Mouse (Mus musculus) urinary bladder, adult 2 months (tissue): ENCODE measurements around the gene Tspan14. TPM values are rescaled to one million over a fixed set of nuclear protein-coding genes. Genes with fewer than 3 reads are reported as not detected.

Experiments
- DNase-seq: peaks from one replicate; pipeline ENCODE4 v3.0.0; 2022; ENCODE audit warnings: low spot score
- polyA plus RNA-seq: library from polyadenylated mRNA; depleted of rRNA; stranded (reverse); fragments of >200 nt; gene quantifications from 2 replicates; pipeline ENCODE4 v1.2.3, GENCODE M21; 2012

Gene Tspan14
- polyA plus RNA-seq, 1 experiment, result 58.9 TPM

DNA sequence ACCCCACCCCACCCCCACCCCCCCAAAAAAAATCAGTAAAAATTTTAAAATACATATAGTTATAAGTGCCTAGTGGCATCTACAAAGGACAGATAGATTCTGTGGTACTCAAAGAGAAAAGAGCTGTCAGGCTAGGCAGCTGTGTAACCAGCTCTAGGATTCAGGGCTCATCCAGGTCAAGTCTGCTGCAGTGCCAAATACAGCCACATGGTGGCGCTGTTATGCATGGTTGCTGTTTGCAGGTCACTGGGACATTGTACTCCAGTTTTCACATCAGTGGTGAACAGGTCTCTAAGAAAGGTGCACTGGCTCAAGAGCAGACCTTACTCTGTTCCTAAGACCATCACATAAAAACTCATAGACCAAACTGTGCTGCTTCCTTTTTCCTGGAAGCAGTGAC, 49.0 kb downstream of the Tspan14 start:
- peak; percentile 93 for DNase-seq

DNA sequence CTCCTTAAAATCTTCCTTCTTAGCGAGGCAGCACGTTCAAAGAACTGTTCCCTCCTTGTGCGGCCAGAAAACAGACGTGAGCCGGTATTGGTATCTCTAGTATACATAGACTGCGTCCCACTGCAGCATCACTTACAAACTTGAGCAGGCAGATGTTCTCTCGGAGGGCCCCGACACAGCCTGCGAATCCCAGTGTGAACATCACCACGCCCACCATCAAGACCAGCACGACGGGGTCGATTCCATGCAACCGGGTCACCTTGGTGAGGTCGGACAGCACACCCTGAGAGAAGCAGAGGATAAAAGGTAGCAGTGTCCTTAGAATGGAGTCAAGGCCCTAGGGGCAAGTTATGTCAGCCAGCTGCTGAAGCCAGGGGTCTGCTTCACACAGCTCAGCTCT, 49.9 kb downstream of the Tspan14 start:
- no peak for DNase-seq

DNA sequence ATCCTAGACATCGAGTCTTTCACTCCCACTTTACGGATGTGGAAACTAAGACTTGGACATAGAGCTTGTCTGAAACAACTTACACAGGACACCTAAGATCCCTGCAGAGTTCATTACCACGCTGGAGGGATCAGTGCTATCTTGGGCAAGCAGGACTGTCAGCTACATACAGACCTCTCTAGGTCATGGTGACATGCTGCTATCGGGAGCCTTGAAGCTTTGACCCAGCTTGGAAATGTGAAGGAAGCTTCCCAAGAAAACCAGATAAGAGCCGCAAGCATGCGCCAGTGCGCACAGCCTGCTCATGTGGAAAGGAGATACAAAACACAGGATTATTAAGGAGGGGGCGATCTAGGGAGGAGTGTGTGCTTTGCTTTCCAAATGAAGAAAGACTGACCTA, 50.8 kb downstream of the Tspan14 start:
- DNase-seq, result no peak

DNA sequence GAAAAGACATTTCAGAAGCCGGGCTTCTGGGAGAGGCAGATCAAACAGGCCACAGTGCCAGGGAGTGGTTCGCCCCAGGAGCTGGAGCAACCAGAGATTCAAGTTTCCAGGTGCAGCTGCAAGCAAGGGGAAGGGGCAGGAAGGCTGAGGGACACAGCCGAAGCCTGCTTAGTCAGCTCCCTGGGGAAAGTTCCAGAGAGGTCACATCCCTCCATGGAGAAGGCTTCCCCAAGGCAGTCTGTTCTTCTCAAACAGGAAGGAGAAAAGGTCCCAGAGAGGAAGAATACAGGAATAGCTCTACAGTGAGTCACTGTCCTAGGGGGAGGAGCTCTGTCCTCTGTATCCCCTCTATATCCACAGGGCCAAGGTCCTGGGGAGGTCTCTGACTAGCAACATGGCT, 51.9 kb downstream of the Tspan14 start:
- no peak for DNase-seq

DNA sequence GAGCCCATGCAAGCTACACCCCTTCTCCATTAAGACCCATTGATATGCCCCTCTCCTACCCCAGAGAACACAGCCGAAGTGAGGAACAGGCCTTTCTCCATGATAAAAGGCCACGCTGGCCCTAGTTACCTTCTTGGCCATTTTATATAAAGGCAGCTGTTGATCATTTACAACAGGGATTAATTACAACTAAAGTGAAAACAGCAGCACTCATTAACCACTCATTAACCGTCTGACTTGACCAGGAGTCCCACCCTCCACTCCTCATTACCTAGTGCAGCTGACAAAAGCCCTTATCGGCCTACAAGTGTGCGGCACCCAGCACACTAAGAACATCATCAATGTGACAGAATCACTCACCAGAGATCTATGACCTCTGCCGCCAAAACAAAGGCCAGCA, 52.9 kb downstream of the Tspan14 start:
- no peak for DNase-seq

DNA sequence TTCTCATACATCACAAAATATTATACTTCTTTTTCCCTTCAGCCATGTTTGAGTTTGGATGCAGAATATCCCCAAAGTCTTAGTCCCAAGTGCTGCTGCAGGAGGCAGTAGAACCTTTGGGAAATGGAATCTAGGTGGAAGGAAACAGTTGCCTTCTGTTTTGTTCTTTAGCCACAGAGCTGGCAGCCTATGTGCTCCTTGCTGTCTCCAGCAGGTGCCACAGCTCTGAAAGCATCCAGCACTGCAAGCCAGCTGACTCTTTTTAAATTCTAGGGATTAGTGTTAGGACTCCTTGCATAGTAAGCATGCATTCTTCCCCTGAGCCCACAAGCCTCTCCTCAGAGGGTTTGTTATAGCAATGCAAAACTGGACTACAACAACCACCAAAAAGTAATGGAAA, 55.1 kb downstream of the Tspan14 start:
- no peak for DNase-seq

DNA sequence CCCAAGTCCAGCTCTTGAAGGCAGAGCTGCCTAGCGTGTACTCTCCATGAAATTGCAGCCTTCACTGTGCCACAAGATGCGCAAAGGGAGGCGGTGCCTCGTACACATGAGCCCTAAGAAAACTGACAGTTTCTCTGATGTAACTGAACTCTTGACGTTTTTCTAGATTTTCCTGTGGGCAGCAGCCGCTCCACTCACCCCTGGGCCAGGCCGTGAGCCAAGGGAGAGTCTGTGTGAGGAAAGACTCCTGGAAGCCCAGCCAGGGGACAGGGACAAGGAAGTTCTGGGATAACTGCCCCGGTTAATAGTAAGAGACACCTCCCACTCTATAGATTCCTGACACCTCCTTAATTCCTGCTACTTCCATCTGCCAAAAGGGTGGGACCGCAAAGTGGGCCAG, 57.8 kb downstream of the Tspan14 start:
- no peak for DNase-seq

DNA sequence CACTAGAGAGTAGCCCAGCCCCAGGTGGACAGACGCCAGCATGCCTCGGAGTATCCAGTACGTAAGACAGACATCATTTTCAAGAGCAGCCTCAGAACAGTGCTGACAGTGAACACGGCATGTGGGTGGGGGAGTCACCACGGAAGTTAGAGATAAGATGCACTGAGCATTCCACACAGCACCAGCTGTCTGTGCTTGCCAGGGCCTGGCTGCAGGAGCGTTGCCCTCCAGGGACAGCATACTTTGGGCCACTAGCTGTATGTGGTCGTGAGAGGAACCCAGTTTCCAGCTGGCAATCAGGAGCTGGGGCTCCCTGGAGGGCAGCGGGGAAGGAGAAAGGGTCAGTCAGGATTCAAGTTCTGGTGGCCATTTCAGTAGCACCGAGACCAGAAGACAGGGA, 59.8 kb downstream of the Tspan14 start:
- DNase-seq, result no peak

DNA sequence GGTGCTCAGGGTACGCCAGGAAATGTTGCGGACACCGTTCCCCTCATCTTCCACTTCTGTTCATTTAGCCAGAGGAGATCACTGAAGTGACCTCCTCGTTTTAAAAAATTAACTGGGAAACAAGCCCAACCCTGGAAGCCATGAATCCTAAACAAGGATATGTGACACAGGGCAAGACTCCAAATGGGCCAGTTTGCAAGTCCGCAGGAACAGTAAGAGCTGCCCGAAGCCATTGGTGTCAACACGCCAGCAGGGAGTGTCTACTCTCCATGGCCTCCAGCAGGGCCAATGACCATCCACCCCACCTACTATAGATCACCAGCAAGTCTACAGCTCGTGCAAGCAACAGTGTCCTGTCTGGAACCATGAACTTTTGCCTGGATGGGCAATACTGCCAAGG, 60.8 kb downstream of the Tspan14 start:
- no peak for DNase-seq

DNA sequence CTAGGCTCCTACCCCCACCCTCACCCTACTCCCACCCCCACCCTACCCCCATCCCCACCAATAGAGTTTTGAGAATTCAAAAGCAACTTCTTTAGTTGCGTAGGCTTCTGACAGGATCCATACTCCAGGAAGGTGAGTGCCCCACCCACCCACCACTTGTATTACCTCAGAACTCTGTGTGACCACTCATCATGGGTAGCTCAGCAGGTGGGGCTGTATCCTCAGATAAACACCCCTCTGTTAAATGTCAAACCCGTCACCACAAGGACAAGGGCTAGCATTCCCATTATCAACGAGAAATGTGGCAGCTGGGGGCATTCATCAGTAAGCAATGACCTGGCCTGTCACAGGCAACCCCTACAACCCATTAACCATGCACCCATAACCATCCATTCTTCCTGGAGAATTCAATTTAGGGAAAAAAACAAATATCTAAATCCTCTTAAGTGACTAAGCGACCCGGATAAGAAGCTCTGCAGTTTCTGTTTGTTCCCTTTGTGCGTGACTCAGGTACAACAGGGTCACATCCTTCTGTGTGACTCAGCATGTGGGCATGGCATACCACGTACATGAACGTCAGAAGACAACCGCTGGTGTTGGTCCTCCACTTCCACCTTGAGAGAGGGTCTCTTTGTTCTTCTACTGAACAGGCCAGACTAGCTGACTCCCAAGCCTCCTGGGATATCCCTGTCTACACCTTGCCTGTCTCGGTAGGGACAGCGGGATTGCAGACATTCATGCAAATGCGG, 64.1 kb downstream of the Tspan14 start:
- DNase-seq, result no peak

DNA sequence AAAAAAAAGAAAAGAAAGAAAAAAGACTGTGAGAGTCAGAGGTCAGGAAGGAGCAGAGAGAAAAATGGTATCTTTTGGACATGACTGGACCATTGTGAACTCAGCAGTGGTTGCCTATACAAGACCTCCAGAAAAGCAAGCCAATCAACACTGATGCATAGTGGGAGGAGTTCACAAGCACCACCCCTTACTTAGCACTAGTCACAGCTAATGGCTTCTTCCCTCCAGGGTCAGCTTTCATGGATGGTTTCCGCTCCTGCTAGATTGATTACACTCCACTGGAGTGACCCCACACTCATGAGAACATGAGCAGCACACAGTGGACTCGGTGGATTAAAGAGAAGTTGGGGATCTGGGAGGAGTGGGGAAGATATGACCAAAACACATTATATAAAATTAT, 66.3 kb downstream of the Tspan14 start:
- DNase-seq, result no peak

DNA sequence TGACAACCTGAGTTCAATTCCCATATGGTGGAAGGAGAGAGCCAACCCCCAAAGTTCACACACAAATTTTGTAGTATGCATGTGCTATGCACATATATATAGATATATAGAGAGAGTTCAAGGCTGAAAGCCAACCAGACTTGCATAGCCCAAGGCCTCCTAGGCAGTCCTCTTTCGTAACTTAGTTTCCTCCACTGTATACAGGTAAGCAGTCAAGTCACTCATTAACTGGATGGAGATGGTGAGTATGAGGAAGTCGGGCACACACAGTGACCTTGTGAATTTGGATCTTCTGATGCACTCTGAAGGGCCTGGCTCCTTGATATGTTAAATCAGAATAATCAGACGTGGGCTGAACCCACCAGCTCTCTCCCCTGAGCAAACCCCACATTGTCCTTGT, 68.7 kb downstream of the Tspan14 start:
- DNase-seq, result no peak

DNA sequence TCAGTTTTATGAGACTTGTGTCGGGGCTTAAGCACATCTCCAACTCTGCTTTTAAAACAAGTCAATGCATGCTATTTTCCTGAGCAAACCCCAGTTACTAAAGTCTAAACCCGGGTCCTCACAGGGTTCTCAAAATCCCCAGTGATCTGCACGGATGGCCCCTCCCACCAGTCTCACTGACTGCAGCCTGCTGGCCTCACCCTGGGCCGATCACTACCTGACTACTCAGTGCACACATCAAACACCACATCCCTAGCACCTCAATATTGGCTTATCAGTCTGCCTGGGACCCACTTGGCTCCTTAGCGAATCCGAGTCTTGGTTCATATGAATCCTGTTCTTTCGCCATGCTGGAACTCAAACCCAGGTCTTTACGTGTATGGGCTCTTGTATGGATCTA, 70.9 kb downstream of the Tspan14 start:
- DNase-seq, result no peak

DNA sequence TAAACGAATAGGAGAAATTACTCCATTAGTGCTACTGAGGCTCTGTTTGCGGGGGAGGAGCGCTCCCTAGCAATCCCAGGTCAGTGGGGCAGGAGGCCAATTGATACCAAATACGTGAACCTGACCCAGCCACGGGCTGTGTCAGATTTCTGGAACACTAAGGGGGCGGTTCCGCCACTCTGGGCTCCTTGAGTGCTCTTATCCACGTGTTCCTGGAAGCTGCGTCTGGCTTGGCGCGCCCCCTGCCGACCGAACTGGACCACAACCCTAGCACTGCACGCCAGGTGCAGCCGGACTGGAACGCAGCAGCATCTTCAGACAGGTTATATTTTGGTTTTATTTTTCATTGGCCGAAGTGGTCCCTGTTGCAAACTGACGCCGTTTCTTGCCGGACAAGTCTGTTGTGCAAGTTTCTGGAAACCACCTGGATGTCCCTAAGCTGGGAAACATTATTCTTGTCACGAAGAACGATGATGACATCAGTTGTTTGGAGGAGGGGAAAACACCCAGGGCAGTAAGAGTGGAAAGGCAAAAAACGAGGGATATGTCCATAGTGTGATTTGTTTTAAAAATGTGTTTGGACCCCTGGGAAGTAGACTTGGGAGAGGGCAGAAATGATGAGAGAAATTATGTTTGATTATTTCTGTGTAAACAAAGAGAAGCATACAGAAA, 71.9 kb downstream of the Tspan14 start:
- DNase-seq, result peak; percentile 68

DNA sequence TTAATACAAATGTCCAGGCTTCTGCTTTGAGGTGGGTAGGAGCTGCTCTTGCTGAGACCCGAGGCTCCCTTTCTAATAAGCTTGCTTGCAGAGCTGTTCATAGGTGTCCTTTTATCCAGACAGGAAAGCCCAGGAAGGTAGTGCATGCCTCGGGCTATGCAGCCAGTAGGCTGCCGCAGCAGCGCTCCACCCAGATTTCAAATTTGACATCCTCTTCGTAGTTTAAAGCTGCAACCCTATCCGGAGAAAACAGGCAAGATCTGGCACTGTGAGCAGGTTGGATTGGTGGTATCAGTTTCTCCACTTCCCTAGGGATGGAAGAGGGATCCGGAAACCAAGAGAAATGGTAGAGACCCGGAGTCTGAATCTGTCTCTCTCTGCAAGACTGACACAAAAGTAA, 72.7 kb downstream of the Tspan14 start:
- no peak for DNase-seq

DNA sequence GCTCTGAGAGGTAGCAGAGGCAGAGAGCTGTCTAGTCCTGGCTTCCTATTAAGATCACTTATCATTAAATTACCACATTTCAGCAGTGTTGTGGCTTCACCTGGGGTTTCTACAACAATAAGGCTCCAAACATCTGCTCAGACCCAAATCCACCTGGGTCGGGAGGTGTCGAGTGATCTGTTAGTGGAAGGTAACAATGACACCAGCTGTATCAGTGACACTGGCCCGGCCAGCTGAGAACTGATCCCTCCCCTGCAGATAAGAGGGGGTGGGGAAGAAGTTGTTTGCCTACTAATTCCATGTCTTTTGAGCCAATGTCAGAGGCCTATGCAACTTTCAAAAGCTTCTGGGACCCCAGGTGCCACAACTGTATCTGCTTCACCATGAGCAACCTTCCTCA, 73.4 kb downstream of the Tspan14 start, which contains the start of gene Sh2d4b:
Gene Sh2d4b, minus strand, starts transcription at position 71 of the 400 bp plus-strand sequence.
- no peak for DNase-seq

DNA sequence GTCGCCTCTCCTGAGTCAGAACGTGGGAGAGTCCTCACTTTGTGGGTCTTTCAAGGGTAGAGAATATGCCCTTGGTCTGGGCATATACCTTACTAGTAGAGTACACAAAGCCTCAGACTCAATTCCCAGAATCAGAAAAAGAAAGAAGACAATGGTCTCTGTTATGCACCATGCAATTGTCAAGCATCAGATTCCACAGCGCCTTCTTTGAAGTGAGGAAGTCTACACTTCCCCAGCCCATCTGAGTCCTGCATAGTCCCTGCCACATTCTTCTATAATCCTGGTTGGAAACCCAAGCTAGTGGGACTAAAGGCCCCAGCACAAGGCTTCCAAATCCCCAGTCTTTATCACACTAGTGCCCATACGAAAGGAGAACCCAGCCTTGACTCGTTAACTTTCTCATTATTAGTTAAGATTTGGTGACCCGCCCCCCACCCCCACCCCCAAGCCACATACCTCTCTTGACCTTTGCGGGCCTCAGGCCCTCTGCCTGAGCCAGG, 74.2 kb downstream of the Tspan14 start:
- no peak for DNase-seq

DNA sequence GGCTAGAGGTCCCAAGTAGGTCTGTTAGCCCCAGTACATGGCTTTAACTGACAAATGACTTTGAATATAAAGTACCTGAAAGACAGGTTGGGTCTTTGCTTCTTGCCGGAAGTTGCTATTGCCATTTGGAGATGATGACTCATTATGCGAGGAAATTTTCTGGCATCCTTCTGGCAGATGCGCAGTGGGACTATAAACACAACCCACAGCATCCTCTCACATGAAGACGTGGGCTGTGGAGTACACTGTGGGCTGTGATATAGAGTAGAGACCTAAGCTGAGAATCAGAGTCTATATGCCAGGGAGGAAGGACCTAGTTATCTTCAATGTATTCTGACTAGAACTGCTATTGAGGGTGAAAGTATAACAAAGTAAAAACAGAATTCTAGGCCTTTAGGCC, 75.1 kb downstream of the Tspan14 start:
- no peak for DNase-seq

DNA sequence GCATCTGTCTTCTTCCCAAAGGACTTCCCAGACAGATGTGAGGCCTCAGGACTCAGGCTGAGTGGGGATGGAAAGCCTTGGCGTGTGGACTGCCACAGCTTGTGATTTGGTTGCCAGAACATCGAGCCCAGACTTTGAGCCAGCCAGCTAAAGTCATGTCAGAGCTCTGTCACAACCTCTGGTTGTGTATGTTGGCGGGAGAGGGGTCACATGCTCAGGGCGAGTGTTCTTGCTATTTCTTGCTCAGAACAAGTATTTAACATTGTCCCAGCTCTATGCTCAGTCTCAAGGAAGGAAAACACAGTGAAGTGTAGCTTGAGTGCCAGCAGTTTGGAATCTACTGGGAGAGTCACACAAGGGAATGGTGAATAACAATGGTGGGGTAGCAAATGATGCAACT, 76.9 kb downstream of the Tspan14 start:
- DNase-seq, result no peak

DNA sequence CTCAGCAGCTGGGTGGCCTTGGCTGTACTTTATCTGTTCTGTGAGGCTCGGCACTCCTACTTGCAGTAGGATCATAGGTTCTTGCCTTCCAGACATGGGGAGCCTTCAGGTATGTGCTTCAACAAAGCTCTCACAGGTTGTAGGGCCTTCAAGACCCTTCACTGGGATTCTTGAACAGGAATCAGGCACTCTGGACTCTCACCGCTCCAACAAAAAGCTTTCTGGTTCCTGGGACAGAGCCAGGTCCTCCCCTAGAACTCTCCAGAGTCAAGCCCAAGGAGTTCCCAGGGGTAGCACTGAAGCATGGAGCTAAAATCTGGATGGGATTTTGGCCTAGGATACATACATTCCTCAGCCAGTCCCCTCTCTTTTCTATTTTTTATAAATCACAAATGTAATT, 77.4 kb downstream of the Tspan14 start:
- DNase-seq, result no peak

DNA sequence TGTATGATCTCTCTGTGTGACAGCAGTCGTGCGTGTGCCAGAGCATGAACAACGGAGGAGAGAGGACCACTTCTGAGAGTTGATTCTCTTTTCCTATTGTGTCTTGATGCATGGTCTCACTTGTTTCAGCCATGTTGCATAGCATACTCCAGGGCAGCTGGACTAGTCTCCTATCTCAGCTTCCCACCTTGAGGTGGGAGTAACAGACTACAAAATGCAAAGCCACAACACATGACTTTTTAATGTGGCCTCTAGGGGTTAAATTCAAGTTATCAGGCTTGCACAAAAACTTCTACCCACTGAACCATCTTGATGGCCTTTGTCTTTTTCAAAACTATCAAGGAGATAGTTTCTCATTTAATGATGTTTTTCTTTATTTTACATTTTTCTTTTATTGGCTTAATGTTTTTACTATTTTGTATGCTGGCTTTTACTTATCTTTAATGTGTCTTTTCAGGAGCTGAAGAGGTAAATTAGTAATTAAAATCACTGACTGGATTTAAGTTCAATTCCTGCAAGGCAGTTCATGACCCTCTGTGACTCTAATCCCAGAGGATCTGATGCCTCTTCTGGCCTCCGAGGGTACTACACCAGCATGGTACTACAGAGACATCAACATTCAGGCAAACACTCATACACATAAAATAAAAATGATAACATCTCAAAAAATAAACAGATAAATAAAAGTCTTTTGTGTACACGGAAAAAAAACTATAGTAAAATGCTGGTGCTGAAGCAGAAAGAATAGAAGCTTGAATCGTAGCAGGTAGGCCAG, 80.0 kb downstream of the Tspan14 start:
- DNase-seq, result no peak

DNA sequence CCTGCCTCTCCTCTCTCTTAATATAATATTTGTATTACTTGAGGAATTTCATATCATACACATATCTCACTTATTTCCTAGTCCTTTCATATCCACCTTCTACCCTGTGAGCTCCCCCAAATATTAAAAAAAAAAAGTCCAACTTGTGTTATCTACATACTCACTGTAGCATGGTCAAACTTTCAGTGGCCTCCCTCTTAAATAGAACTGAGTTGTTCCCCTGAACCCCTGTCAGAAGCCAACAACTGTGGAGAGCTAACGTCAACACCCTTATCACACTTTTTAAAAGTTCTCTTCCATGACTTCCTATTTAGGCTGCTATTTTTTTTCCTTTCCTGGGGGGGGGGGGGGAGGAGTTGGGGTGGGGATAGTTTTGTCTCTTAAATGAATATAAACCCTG, 80.9 kb downstream of the Tspan14 start:
- DNase-seq, result no peak

DNA sequence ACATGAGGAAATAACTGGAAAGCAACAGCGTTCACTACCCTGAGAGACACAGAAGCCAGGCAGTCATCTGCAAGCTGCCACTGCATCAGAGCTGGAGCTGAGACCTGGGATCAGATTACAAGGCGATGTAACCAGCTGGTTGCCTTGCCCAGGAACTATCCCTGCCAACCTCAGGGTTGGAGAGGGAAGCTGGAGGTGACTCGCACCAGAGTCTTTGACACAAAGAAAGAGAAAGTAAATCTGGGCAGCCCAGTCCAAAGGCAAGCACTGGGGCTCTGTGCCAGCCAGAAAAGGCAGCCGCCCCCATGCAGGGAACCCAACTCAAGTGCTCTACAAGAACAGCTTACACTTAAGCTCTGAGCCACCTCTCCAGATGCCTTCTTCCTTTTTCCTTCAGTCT, 81.4 kb downstream of the Tspan14 start:
- no peak for DNase-seq
